Mouse (Mus musculus) intestine, embryonic 14.5 days (tissue): ENCODE data around the gene Mgst3. TPM values are rescaled to one million over a fixed set of nuclear protein-coding genes. Genes with fewer than 3 reads are reported as not detected.

Source experiments
- ATAC-seq: fragments of 200-750 bp; cut with Nextera tagmentation; replicated peaks from 2 replicates; pipeline ENCODE4 v1.8.0; 2017; ENCODE audit warnings: low read depth, moderate number of reproducible peaks, moderate TSS enrichment, moderate library complexity; ENCODE audit not compliant: low FRiP score, low TSS enrichment
- DNase-seq: peaks from one replicate; pipeline ENCODE4 v3.0.0-alpha.2; 2018; ENCODE audit warnings: low spot score
- H3K27ac ChIP-seq: fragments of 300-500 bp; sonication (generic); 2 replicates; pipeline ENCODE4 v1.5.1; 2014; ENCODE audit warnings: low read depth, mild to moderate bottlenecking, control low read depth
- H3K27me3 ChIP-seq: fragments of 300-500 bp; sonication (generic); replicated peaks from 2 replicates; pipeline ENCODE4 v1.6.1; 2014; ENCODE audit warnings: low read length, control low read depth; ENCODE audit not compliant: control insufficient read depth, insufficient read depth
- H3K36me3 ChIP-seq: fragments of 300-500 bp; sonication (generic); 2 replicates; pipeline ENCODE4 v1.6.1; 2014; ENCODE audit warnings: low read length, control low read depth; ENCODE audit not compliant: control insufficient read depth, insufficient read depth
- H3K4me1 ChIP-seq: fragments of 300-500 bp; sonication (generic); replicated peaks from 2 replicates; pipeline ENCODE4 v1.6.1; 2014; ENCODE audit warnings: low read length, control low read depth, mixed read lengths; ENCODE audit not compliant: control insufficient read depth, insufficient read depth
- H3K4me2 ChIP-seq: fragments of 300-500 bp; sonication (generic); 2 replicates; pipeline ENCODE4 v1.6.1; 2014; ENCODE audit warnings: low read length
- H3K4me3 ChIP-seq: fragments of 300-500 bp; sonication (generic); 2 replicates; pipeline ENCODE4 v1.5.1; 2014; ENCODE audit warnings: low read depth, low read length, control low read depth, mixed read lengths
- H3K9ac ChIP-seq: fragments of 300-500 bp; sonication (generic); 2 replicates; pipeline ENCODE4 v1.6.1; 2014; ENCODE audit warnings: mild to moderate bottlenecking, low read length
- H3K9me3 ChIP-seq: fragments of 300-500 bp; sonication (generic); 2 replicates; pipeline ENCODE4 v1.6.1; 2016; ENCODE audit warnings: low read length, control low read depth; ENCODE audit not compliant: control insufficient read depth
- WGBS: fragments of 180-500 bp; shearing (Covaris S2); extraction: QIAGEN DNeasy Blood & Tissue Kit; methylation state at CpG from one replicate; pipeline ENCODE4 v1.1.7; 2014; 5-methylcytosine and 5-hydroxymethylcytosine counted together
- polyA plus RNA-seq: library from polyadenylated mRNA; unstranded; fragments of >200 nt; fragmentation: Nextera tagmentation; extraction: Ambion mirVana; gene quantifications from 2 replicates; pipeline ENCODE4 v1.2.1, GENCODE M21; 2014

Mgst3 gene
- polyA plus RNA-seq, 1 experiment from 2014 or later = 217 TPM

GRCm38 (mm10) chr1:167374942-167375341 lies 18.7 kb downstream of the Mgst3 start:
- no peak overlapping the region for H3K4me3 ChIP-seq
- no peaks in the 10 kb centered on the region for H3K27me3 ChIP-seq
- H3K9me3 ChIP-seq = no peaks in the 10 kb centered on the region
- H3K9ac ChIP-seq = no peak overlapping the region
- WGBS = 51% methylated on average over 2 of the region's 2 CpGs
- peak overlapping the region; percentile 20; the same call in 1 of the 2 replicates for H3K4me2 ChIP-seq
- no peak for DNase-seq
- H3K4me1 ChIP-seq = 0 out of 2 replicates have a peak, but pooled peaks cover 4% of the 10 kb centered on the region
- no peak for ATAC-seq
- no peak overlapping the region for H3K27ac ChIP-seq
- H3K36me3 ChIP-seq = peaks cover 16% of the 10 kb centered on the region

- ATAC-seq = peak; percentile 63
- H3K4me3 ChIP-seq = no peak overlapping the region
Observed at GRCm38 (mm10) chr1:167374003-167374784, 19.4 kb downstream of the Mgst3 start.

DNA sequence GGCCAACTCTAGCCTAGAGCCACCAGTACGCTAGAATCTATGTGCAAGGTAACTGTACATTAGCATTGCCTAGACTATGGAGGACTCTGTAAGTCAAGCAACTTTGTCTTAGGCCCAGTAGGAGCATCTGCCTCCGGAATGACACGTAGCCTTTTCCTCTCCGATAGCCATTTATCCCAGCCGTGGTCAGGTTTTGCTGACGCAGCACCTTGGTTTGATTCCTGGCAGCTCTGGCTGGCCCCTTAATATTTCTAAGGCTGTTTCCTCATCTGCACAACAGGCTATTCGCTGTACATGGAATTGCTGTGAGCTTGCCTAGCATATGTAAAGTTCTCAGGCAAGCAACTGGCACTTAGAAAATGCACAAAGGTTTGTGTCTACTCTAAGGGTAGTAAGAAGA lies 20.9 kb downstream of the Mgst3 start:
- Histone ChIP-seq H3K4me1 (0 out of 2 replicates have a peak, but pooled peaks cover 4% of the 10 kb centered on the region), H3K4me2 (no peak overlapping the region), H3K36me3 (peaks cover 33% of the 10 kb centered on the region), H3K4me3 (no peak overlapping the region), H3K9me3 (no peaks in the 10 kb centered on the region), H3K27me3 (no peaks in the 10 kb centered on the region), H3K27ac (no peak overlapping the region), H3K9ac (no peak overlapping the region)
- DNase-seq = no peak
- no peak for ATAC-seq
- WGBS = 94% methylated on average over 7 of the region's 7 CpGs

More at GRCm38 (mm10) chr1:167374003-167374784, 19.4 kb downstream of the Mgst3 start:
- no peak overlapping the region for H3K27ac ChIP-seq
- DNase-seq = peak; percentile 74
- H3K36me3 ChIP-seq = peaks cover 19% of the 10 kb centered on the region
- 0 out of 2 replicates have a peak, but pooled peaks cover 4% of the 10 kb centered on the region for H3K4me1 ChIP-seq
- 24% methylated on average over 15 of the region's 15 CpGs for WGBS
- H3K27me3 ChIP-seq = no peaks in the 10 kb centered on the region
- peak overlapping the region; percentile 20; the same call in 1 of the 2 replicates for H3K4me2 ChIP-seq
- H3K9me3 ChIP-seq = no peaks in the 10 kb centered on the region
- H3K9ac ChIP-seq = no peak overlapping the region

DNA sequence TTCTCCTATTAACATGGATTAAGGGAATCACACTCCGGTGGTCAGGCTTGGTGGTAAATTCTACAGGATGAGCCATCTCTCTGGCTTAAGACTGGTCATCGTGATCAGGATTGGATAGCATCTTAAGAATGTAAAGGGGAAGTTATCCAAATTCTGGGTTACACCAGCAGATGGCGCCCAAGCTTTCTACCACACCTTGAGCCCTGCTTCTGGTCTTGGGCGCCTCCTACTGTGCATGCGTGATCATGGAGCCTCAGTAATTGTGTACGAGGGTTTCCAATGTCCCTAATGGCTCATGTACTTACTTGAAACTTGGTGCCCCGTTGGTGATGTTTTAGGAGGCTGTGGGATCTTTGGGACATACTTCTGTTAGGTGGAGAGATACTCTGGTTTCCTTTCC lies 23.7 kb downstream of the Mgst3 start:
- Histone ChIP-seq H3K4me3 (no peak overlapping the region), H3K27me3 (no peaks in the 10 kb centered on the region), H3K4me2 (no peak overlapping the region), H3K9ac (no peak overlapping the region), H3K27ac (no peak overlapping the region), H3K36me3 (peaks cover 46% of the 10 kb centered on the region), H3K9me3 (no peaks in the 10 kb centered on the region), H3K4me1 (0 out of 2 replicates have a peak, but pooled peaks cover 4% of the 10 kb centered on the region)
- WGBS = 12% methylated on average over 7 of the region's 7 CpGs
- DNase-seq (peak; percentile 92), ATAC-seq (peak; percentile 44)

DNA sequence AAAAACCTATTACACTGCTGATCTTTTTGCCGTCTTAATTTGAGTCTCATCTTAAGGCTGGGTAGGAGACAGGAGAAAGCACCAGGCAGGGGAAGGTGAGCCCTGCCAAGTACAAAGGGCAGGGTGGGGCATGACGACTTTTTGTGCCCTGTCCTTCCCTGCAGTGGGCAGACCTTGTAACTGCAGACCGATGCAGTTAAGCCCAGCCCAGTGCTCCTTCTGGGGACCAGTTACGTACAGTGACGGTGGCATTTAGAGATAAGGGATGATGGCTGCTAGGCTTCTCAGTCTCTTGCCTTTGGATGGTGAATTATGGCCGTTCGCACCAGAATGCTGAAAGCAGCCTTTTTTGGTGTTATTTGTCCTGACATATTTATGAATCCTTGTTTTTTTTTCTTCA lies 25.1 kb downstream of the Mgst3 start:
- Histone ChIP-seq H3K36me3 (peaks cover 51% of the 10 kb centered on the region), H3K27ac (no peak overlapping the region), H3K9ac (no peak overlapping the region), H3K4me2 (no peak overlapping the region), H3K4me3 (no peak overlapping the region), H3K9me3 (no peaks in the 10 kb centered on the region), H3K4me1 (no peaks in the 10 kb centered on the region), H3K27me3 (no peaks in the 10 kb centered on the region)
- 76% methylated on average over 7 of the region's 7 CpGs for WGBS
- ATAC-seq (no peak), DNase-seq (no peak)

DNA sequence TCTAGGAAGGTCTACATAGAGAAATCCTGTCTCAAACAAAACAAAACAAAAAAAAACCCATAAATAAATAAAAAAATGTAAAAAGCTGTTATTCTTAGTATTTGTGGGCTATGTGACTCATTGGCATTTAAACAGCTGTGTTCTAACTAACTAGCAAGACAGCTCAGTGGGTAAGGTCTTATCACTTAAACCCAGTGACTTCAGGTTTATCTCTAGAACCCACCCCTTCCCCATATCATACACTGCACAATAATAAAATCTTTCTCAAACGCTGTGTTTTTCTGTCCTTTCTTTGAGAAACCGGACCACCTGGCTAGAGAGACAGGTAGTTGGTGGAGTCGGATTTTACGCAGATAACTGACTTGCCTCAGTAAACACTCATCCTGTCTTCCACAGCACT lies 25.6 kb downstream of the Mgst3 start:
- H3K27ac ChIP-seq = no peak overlapping the region
- H3K36me3 ChIP-seq = peaks cover 49% of the 10 kb centered on the region
- ATAC-seq (no peak), DNase-seq (no peak)
- H3K9ac ChIP-seq = no peak overlapping the region
- no peak overlapping the region for H3K4me2 ChIP-seq
- H3K9me3 ChIP-seq = no peaks in the 10 kb centered on the region
- H3K27me3 ChIP-seq = no peaks in the 10 kb centered on the region
- H3K4me3 ChIP-seq = no peak overlapping the region
- no peaks in the 10 kb centered on the region for H3K4me1 ChIP-seq
- 80% methylated on average over 4 of the region's 4 CpGs for WGBS

DNA sequence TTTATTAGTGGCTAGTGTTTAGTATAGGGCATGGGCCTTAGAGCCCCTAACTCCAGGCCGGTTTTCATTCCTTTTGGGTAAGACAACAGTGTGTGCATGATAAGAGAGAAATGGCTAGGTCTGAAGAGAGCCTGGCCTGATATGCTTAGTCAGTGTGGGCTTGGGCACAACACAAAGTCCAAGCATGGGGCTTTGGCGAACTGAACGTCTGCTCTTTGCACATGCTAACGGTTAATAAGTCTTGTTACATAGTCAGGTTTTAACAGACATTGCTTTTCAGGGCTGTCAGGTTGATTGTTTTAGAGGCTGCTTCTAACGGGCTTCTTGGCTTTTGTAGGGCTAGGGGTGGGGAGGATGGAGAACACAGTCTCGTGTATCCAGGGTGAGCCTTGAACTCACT lies 27.0 kb downstream of the Mgst3 start:
- Histone ChIP-seq H3K27me3 (no peaks in the 10 kb centered on the region), H3K36me3 (peaks cover 51% of the 10 kb centered on the region), H3K4me3 (no peak overlapping the region), H3K9ac (no peak overlapping the region), H3K4me1 (no peaks in the 10 kb centered on the region), H3K4me2 (no peak overlapping the region), H3K9me3 (no peaks in the 10 kb centered on the region), H3K27ac (no peak overlapping the region)
- DNase-seq = no peak
- WGBS = 87% methylated on average over 6 of the region's 6 CpGs
- no peak for ATAC-seq

DNA sequence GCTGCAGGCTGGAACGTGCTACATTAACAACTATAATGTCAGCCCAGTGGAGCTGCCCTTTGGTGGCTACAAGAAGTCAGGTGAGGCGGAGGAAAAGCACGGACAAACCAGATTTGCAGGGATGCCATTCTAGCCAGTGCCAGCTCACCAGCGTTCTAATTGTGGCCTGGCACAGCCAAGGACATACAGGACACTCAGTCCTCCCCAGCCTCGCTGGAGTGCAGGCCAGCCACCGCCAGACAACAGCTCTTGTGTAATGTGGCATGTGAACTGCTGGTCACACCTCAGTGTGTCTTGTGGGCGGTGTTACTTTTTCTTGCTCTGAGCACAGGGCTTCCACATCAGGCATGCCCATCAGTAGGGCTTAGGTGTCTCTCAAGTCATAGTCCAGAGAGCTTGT lies 27.8 kb downstream of the Mgst3 start:
- WGBS = 88% methylated on average over 7 of the region's 7 CpGs

DNA sequence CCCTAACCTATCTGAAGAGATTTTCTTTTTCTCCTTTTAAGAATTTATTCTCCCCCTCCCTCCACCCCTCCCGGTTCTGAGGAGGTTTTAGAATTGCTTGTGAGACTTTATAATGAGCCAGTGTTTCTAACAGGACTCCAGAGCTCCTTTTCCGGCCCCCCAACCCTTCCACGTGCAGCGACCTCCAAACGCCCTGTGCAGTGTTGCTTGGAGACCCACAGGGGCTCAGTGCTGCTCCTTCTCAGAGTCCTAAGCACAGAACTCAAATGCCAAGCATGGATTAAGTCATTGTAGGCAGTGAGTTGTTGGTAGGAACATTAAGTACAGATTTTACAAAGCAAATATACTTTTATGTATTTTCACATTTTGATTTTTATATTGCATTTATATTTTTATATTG lies 30.3 kb downstream of the Mgst3 start:
- no peak for ATAC-seq
- Histone ChIP-seq H3K4me2 (no peak overlapping the region), H3K9me3 (no peaks in the 10 kb centered on the region), H3K4me1 (no peaks in the 10 kb centered on the region), H3K9ac (no peak overlapping the region), H3K36me3 (peaks cover 51% of the 10 kb centered on the region), H3K4me3 (no peak overlapping the region), H3K27me3 (no peaks in the 10 kb centered on the region), H3K27ac (no peak overlapping the region)
- DNase-seq = no peak
- whole genome bisulfite sequencing = 59% methylated on average over 5 of the region's 5 CpGs

More for the DNA sequence above, 27.8 kb downstream of the Mgst3 start:
- Histone ChIP-seq H3K9me3 (no peaks in the 10 kb centered on the region), H3K4me3 (no peak overlapping the region), H3K36me3 (peaks cover 56% of the 10 kb centered on the region), H3K9ac (no peak overlapping the region), H3K27ac (no peak overlapping the region), H3K4me1 (no peaks in the 10 kb centered on the region), H3K4me2 (no peak overlapping the region), H3K27me3 (no peaks in the 10 kb centered on the region)
- DNase-seq = no peak
- ATAC-seq = no peak
